In genomic region chr17:47795446-47795845, GRCm38 (mm10) we compare ENCODE assay signal across 8 mouse cellular contexts. TPM values are rescaled to one million over a fixed set of nuclear protein-coding genes. Genes with fewer than 3 reads are reported as not detected.
DNase-seq lines count a peak whose midpoint lies in the region; ATAC-seq lines count a peak whose summit lies in the region.

No protein-coding gene starts in this region.

- peak; percentile 61 for DNase-seq in forebrain, embryonic 10.5 days (ENCODE audit: extremely low spot score, low spot score)
- peak; percentile 38 for DNase-seq in 3134 (ENCODE audit: extremely low read depth, insufficient read length, low spot score)
- peak; percentile 24 for DNase-seq in T-cell, adult 2 months (ENCODE audit: low spot score)
- DNase-seq in embryo, embryonic 9.5 days (ENCODE audit: extremely low spot score): peak; percentile 76
- DNase-seq in kidney, adult 8-10 months: peak; percentile 36 to 64
- DNase-seq in lung, postnatal 14 days: peak; percentile 68
- peak; percentile 61 to 62 for DNase-seq in spleen, postnatal 36 days (ENCODE audit: low spot score in 2 of 2)

- 0 out of 2 replicates have a peak, but pooled peaks cover 4% of the 10 kb centered on the region for H3K9me3 ChIP-seq in forebrain, embryonic 10.5 days
- H3K9me3 ChIP-seq in forebrain, embryonic 16.5 days (ENCODE audit: control insufficient read depth, low read length): no peaks in the 10 kb centered on the region

- H3K4me1 ChIP-seq in forebrain, embryonic 10.5 days: peaks cover 57% of the 10 kb centered on the region
- peaks cover 10% of the 10 kb centered on the region; the same call in 1 of the 2 replicates for H3K4me1 ChIP-seq in forebrain, embryonic 16.5 days (replicated peaks; ENCODE audit: control insufficient read depth, insufficient read depth, low read length)

- WGBS in forebrain, embryonic 10.5 days: 38% methylated on average over 3 of the region's 3 CpGs
- 46% methylated on average over 3 of the region's 3 CpGs for WGBS in forebrain, embryonic 16.5 days

- H3K4me3 ChIP-seq in forebrain, embryonic 10.5 days: no peak overlapping the region
- H3K4me3 ChIP-seq in forebrain, embryonic 16.5 days (replicated peaks; ENCODE audit: low read length): no peak overlapping the region

- no peak overlapping the region for H3K4me2 ChIP-seq in forebrain, embryonic 16.5 days (ENCODE audit: low read length)

- peaks cover 24% of the 10 kb centered on the region for H3K27me3 ChIP-seq in forebrain, embryonic 10.5 days (ENCODE audit: poor library complexity, severe bottlenecking)
- no peaks in the 10 kb centered on the region for H3K27me3 ChIP-seq in forebrain, embryonic 16.5 days (replicated peaks; ENCODE audit: control insufficient read depth, insufficient read depth, low read length)

- no peak for ATAC-seq in forebrain, embryonic 16.5 days

- H3K9ac ChIP-seq in forebrain, embryonic 16.5 days (replicated peaks; ENCODE audit: low read depth, low read length): no peak overlapping the region

- no peaks in the 10 kb centered on the region for H3K36me3 ChIP-seq in forebrain, embryonic 10.5 days (replicated peaks)
- H3K36me3 ChIP-seq in forebrain, embryonic 16.5 days (ENCODE audit: control insufficient read depth, insufficient read depth): no peaks in the 10 kb centered on the region

- H3K27ac ChIP-seq in forebrain, embryonic 10.5 days: peak overlapping the region; percentile 46; the same call in 1 of the 2 replicates
- H3K27ac ChIP-seq in forebrain, embryonic 16.5 days (ENCODE audit: low read length): no peak overlapping the region

RNA-seq across cellular contexts. Expression of gene Mdfi, which starts 39.0 kb away (rescaled TPM):
- polyA plus RNA-seq in forebrain, embryonic 10.5 days (2016; fragmentation: Nextera tagmentation; extraction: Ambion mirVana): 13.1 and 13.2 TPM in 2 replicates
- 2.0 and 2.5 TPM in 2 replicates for polyA plus RNA-seq in forebrain, embryonic 16.5 days (2015; fragmentation: Nextera tagmentation; extraction: Ambion mirVana)

RNA-seq across cellular contexts. Expression of gene Tfeb, which starts 58.6 kb away (rescaled TPM):
- 1.9 and 2.2 TPM in 2 replicates for polyA plus RNA-seq in forebrain, embryonic 10.5 days (2016; fragmentation: Nextera tagmentation; extraction: Ambion mirVana)
- polyA plus RNA-seq in forebrain, embryonic 16.5 days (2015; fragmentation: Nextera tagmentation; extraction: Ambion mirVana): 2.2 TPM in 2 replicates

Comparison
In these comparisons a context has a peak if more than half of its experiments do, and no peak if none do; other contexts are left out.
1. DNase-seq: peak in every context shown above with its lines; median percentile 76 in embryo, embryonic 9.5 days; 68 in lung, postnatal 14 days; 62 in spleen, postnatal 36 days; 61 in forebrain, embryonic 10.5 days; 50 in kidney, adult 8-10 months; 38 in 3134; 24 in T-cell, adult 2 months.